In genomic region chr14:55762001-55762821, GRCm38 (mm10) we compare ENCODE assay signal across 9 mouse cellular contexts. TPM values are rescaled to one million over a fixed set of nuclear protein-coding genes. Genes with fewer than 3 reads are reported as not detected.
DNase-seq lines count a peak whose midpoint lies in the region; ATAC-seq lines count a peak whose summit lies in the region.
"Had no signal": no experiment of that assay in that cellular context is flagged by ENCODE, and none has a peak within 500 bp of the region (broad histone marks: within the 10 kb centered on the region; RNA-seq: fewer than 3 reads in every experiment).

No protein-coding gene starts in this region.

- peak overlapping the region; percentile 30 for H3K27ac ChIP-seq in embryonic facial prominence, embryonic 13.5 days
- peak overlapping the region; percentile 81 for H3K27ac ChIP-seq in midbrain, embryonic 10.5 days (replicated peaks)

- peaks cover 21% of the 10 kb centered on the region for H3K4me1 ChIP-seq in embryonic facial prominence, embryonic 13.5 days
- H3K4me1 ChIP-seq in midbrain, embryonic 10.5 days, result peaks cover 31% of the 10 kb centered on the region

- peak overlapping the region; percentile 93 for H3K4me2 ChIP-seq in embryonic facial prominence, embryonic 13.5 days

- peak overlapping the region; percentile 79 for H3K9ac ChIP-seq in embryonic facial prominence, embryonic 13.5 days

- intact Hi-C loops in heart, postnatal 10 days (cut with DNase I), result no loop called here
- intact Hi-C loops in left cerebral cortex, postnatal 25 days (cut with DNase I), result no loop called here

- DNase-seq in frontal cortex, adult 2 months (ENCODE audit: extremely low spot score in 1 of 2, low spot score in 1 of 2), result no peak
- peak; percentile 66 for DNase-seq in R1 (ENCODE audit: low read depth, low spot score)
- DNase-seq in heart, postnatal 10 days, result peak; percentile 65 to 77
- peak; percentile 24 to 47 for DNase-seq in left cerebral cortex, postnatal 25 days (ENCODE audit: low spot score in 2 of 2)
- DNase-seq in midbrain, embryonic 10.5 days (ENCODE audit: low spot score), result peak; percentile 73
- DNase-seq in testis, postnatal 14 days (ENCODE audit: low spot score), result peak; percentile 43

- peaks cover 65% of the 10 kb centered on the region for H3K27me3 ChIP-seq in embryonic facial prominence, embryonic 13.5 days
- H3K27me3 ChIP-seq in midbrain, embryonic 10.5 days (ENCODE audit: low read depth, poor library complexity, severe bottlenecking), result peaks cover 70% of the 10 kb centered on the region

- under 1% methylated on average over 77 of the region's 77 CpGs for WGBS in embryonic facial prominence, embryonic 13.5 days
- WGBS in midbrain, embryonic 10.5 days, result under 1% methylated on average over 77 of the region's 77 CpGs

- no peaks in the 10 kb centered on the region for H3K9me3 ChIP-seq in embryonic facial prominence, embryonic 13.5 days
- H3K9me3 ChIP-seq in midbrain, embryonic 10.5 days (replicated peaks), result no peaks in the 10 kb centered on the region

- ATAC-seq in frontal cortex, adult (ENCODE audit: low TSS enrichment), result peak; percentile 56
- ATAC-seq in embryonic facial prominence, embryonic 13.5 days (ENCODE audit: insufficient number of reproducible peaks, insufficient read depth, low FRiP score, low TSS enrichment, low read depth), result peak; percentile 54

- peak overlapping the region; percentile 58 for H3K4me3 ChIP-seq in embryonic facial prominence, embryonic 13.5 days
- peak overlapping the region; percentile 69 for H3K4me3 ChIP-seq in midbrain, embryonic 10.5 days

- H3K36me3 ChIP-seq in embryonic facial prominence, embryonic 13.5 days, result no peaks in the 10 kb centered on the region
- no peaks in the 10 kb centered on the region for H3K36me3 ChIP-seq in midbrain, embryonic 10.5 days

RNA-seq across cellular contexts. Expression of gene Ltb4r2, which starts 1.0 kb away (rescaled TPM):
- 0.18 and 0.19 TPM in 2 replicates for polyA plus RNA-seq in frontal cortex, adult 2 months (2012; rRNA removed)
- 0.51 and 0.56 TPM in 2 replicates for polyA plus RNA-seq in embryonic facial prominence, embryonic 13.5 days (2015; fragmentation: Nextera tagmentation; extraction: Ambion mirVana)
- total RNA-seq in heart, postnatal 10 days (2021), result under 1 TPM in 1 of 2 experiments, not detected in 1; 0.10 TPM
- under 1 TPM; 0.25 to 0.32 TPM for total RNA-seq in left cerebral cortex, postnatal 25 days (2021)
- 0.06 and 0.22 TPM in 2 replicates for polyA plus RNA-seq in midbrain, embryonic 10.5 days (2016; fragmentation: Nextera tagmentation; extraction: Ambion mirVana)

RNA-seq across cellular contexts. Expression of gene Ltb4r1, which starts 3.6 kb away (rescaled TPM):
- polyA plus RNA-seq in frontal cortex, adult 2 months (2012; rRNA removed), result 0.11 and 0.14 TPM in 2 replicates
- polyA plus RNA-seq in embryonic facial prominence, embryonic 13.5 days (2015; fragmentation: Nextera tagmentation; extraction: Ambion mirVana), result 0.58 and 1.1 TPM in 2 replicates
- under 1 TPM; 0.67 to 0.74 TPM for total RNA-seq in heart, postnatal 10 days (2021)
- under 1 TPM; 0.25 to 0.39 TPM for total RNA-seq in left cerebral cortex, postnatal 25 days (2021)
- 0.25 and 0.30 TPM in 2 replicates for polyA plus RNA-seq in midbrain, embryonic 10.5 days (2016; fragmentation: Nextera tagmentation; extraction: Ambion mirVana)

RNA-seq across cellular contexts. Expression of gene Cideb, which starts 4.0 kb away (rescaled TPM):
- polyA plus RNA-seq in frontal cortex, adult 2 months (2012; rRNA removed), result 15.6 and 18.7 TPM in 2 replicates
- 0.18 and 1.2 TPM in 2 replicates for polyA plus RNA-seq in embryonic facial prominence, embryonic 13.5 days (2015; fragmentation: Nextera tagmentation; extraction: Ambion mirVana)
- total RNA-seq in heart, postnatal 10 days (2021), result 1 to 10 TPM; 1.1 to 1.2 TPM
- 1 to 10 TPM; 1.6 to 2.3 TPM for total RNA-seq in left cerebral cortex, postnatal 25 days (2021)
- 0.22 and 0.23 TPM in 2 replicates for polyA plus RNA-seq in midbrain, embryonic 10.5 days (2016; fragmentation: Nextera tagmentation; extraction: Ambion mirVana)
- total RNA-seq: hematopoietic stem cell, adult 5-6 weeks had no signal

RNA-seq across cellular contexts. Expression of gene Nop9, which starts 16.7 kb away (rescaled TPM):
- 8.9 and 9.0 TPM in 2 replicates for polyA plus RNA-seq in frontal cortex, adult 2 months (2012; rRNA removed)
- 35.5 and 47.6 TPM in 2 replicates for polyA plus RNA-seq in embryonic facial prominence, embryonic 13.5 days (2015; fragmentation: Nextera tagmentation; extraction: Ambion mirVana)
- total RNA-seq in heart, postnatal 10 days (2021), result 10 to 100 TPM; 14.5 to 18.7 TPM
- total RNA-seq in left cerebral cortex, postnatal 25 days (2021), result 10 to 100 TPM; 12.7 to 14.0 TPM
- polyA plus RNA-seq in midbrain, embryonic 10.5 days (2016; fragmentation: Nextera tagmentation; extraction: Ambion mirVana), result 50.6 and 60.8 TPM in 2 replicates

RNA-seq across cellular contexts. Expression of gene Dhrs1, which starts 16.7 kb away (rescaled TPM):
- polyA plus RNA-seq in frontal cortex, adult 2 months (2012; rRNA removed), result 111 and 119 TPM in 2 replicates
- 84.5 and 102 TPM in 2 replicates for polyA plus RNA-seq in embryonic facial prominence, embryonic 13.5 days (2015; fragmentation: Nextera tagmentation; extraction: Ambion mirVana)
- 10 to 100 TPM; 54.5 to 56.6 TPM for total RNA-seq in heart, postnatal 10 days (2021)
- 10 to 100 TPM; 79.2 to 88.7 TPM for total RNA-seq in left cerebral cortex, postnatal 25 days (2021)
- 67.6 and 71.2 TPM in 2 replicates for polyA plus RNA-seq in midbrain, embryonic 10.5 days (2016; fragmentation: Nextera tagmentation; extraction: Ambion mirVana)

Comparison
In these comparisons a context has a peak if more than half of its experiments do, and no peak if none do; other contexts are left out.
1. DNase-seq: peak in R1 (single experiment), heart, postnatal 10 days (2 of 2), left cerebral cortex, postnatal 25 days (2 of 2), midbrain, embryonic 10.5 days (single experiment) and testis, postnatal 14 days (single experiment); none in frontal cortex, adult 2 months (0 of 2).